Mouse (Mus musculus) midbrain, embryonic 16.5 days (tissue): Measurements from ENCODE around the gene Nkg7. TPM values are rescaled to one million over a fixed set of nuclear protein-coding genes. Genes with fewer than 3 reads are reported as not detected.

Experiments used
- ATAC-seq: fragments of 200-750 bp; cut with Nextera tagmentation; 2 replicates; pipeline ENCODE4 v1.8.0; 2017; ENCODE audit warnings: moderate TSS enrichment
- H3K27ac ChIP-seq: fragments of 300-500 bp; sonication (generic); 2 replicates; pipeline ENCODE4 v1.5.1; 2014; ENCODE audit warnings: mild to moderate bottlenecking, low read length, mixed read lengths
- H3K27me3 ChIP-seq: fragments of 300-500 bp; sonication (generic); 2 replicates; pipeline ENCODE4 v1.6.1; 2014; ENCODE audit warnings: low read depth, low read length, mixed read lengths; ENCODE audit not compliant: control insufficient read depth, insufficient read depth
- H3K36me3 ChIP-seq: fragments of 300-500 bp; sonication (generic); 2 replicates; pipeline ENCODE4 v1.6.1; 2014; ENCODE audit warnings: mild to moderate bottlenecking, low read length, moderate library complexity, mixed read lengths; ENCODE audit not compliant: control insufficient read depth, insufficient read depth
- H3K4me1 ChIP-seq: fragments of 300-500 bp; sonication (generic); 2 replicates; pipeline ENCODE4 v1.6.1; 2014; ENCODE audit warnings: mild to moderate bottlenecking, low read length, mixed read lengths; ENCODE audit not compliant: control insufficient read depth, insufficient read depth
- H3K4me2 ChIP-seq: fragments of 300-500 bp; sonication (generic); 2 replicates; pipeline ENCODE4 v1.6.1; 2014; ENCODE audit warnings: mild to moderate bottlenecking, low read length, mixed read lengths
- H3K4me3 ChIP-seq: fragments of 300-500 bp; sonication (generic); 2 replicates; pipeline ENCODE4 v1.5.1; 2014; ENCODE audit warnings: low read depth, mild to moderate bottlenecking, low read length, moderate library complexity, mixed read lengths
- H3K9ac ChIP-seq: fragments of 300-500 bp; sonication (generic); 2 replicates; pipeline ENCODE4 v1.6.1; 2014; ENCODE audit warnings: low read depth, low read length, mixed read lengths
- H3K9me3 ChIP-seq: fragments of 300-500 bp; sonication (generic); replicated peaks from 2 replicates; pipeline ENCODE4 v1.6.1; 2014; ENCODE audit warnings: mild to moderate bottlenecking, low read length, mixed read lengths; ENCODE audit not compliant: control insufficient read depth, poor library complexity, severe bottlenecking
- WGBS: fragments of 180-500 bp; shearing (Covaris S2); extraction: QIAGEN DNeasy Blood & Tissue Kit; methylation state at CpG from one replicate; pipeline ENCODE4 v1.1.7; 2014; 5-methylcytosine and 5-hydroxymethylcytosine counted together
- polyA plus RNA-seq: library from polyadenylated mRNA; unstranded; fragments of >200 nt; fragmentation: Nextera tagmentation; extraction: Ambion mirVana; gene quantifications from 2 replicates; pipeline ENCODE4 v1.2.1, GENCODE M21; 2015

Nkg7 gene
- polyA plus RNA-seq, 1 experiment from 2014 or later: not detected

- Histone ChIP-seq H3K36me3 (peaks cover 18% of the 10 kb centered on the region), H3K4me1 (no peaks in the 10 kb centered on the region), H3K9me3 (no peaks in the 10 kb centered on the region), H3K27ac (no peak overlapping the region), H3K4me3 (no peak overlapping the region), H3K4me2 (no peak overlapping the region), H3K27me3 (no peaks in the 10 kb centered on the region), H3K9ac (no peak overlapping the region)
- 95% methylated on average over 6 of the region's 6 CpGs for WGBS
- ATAC-seq: no peak
These were observed 17.5 kb downstream of the Nkg7 start for GRCm38 (mm10) chr7:43454371-43454770.

GRCm38 (mm10) chr7:43462851-43463250, 26.0 kb downstream of the Nkg7 start, which contains the start of gene Vsig10l:
Gene Vsig10l (plus strand): TSS chr7:43463151.
- Histone ChIP-seq H3K27me3 (no peaks in the 10 kb centered on the region), H3K9ac (no peak within 1 kb of the TSS), H3K4me2 (no peak within 1 kb of the TSS), H3K27ac (no peak within 1 kb of the TSS), H3K36me3 (no peaks in the 10 kb centered on the region), H3K4me3 (no peak within 1 kb of the TSS), H3K4me1 (peaks cover 2% of the 10 kb centered on the region), H3K9me3 (no peaks in the 10 kb centered on the region)
- 70% methylated on average over 4 of the region's 4 CpGs for WGBS
- ATAC-seq: no peak

GRCm38 (mm10) chr7:43463976-43464375, 27.1 kb downstream of the Nkg7 start:
- no peaks in the 10 kb centered on the region for H3K36me3 ChIP-seq
- no peak overlapping the region for H3K4me2 ChIP-seq
- H3K27ac ChIP-seq: no peak overlapping the region
- no peak for ATAC-seq
- H3K4me3 ChIP-seq: no peak overlapping the region
- no peak overlapping the region for H3K9ac ChIP-seq
- H3K4me1 ChIP-seq: peaks cover 2% of the 10 kb centered on the region
- WGBS: 80% methylated on average over 7 of the region's 7 CpGs
- H3K9me3 ChIP-seq: no peaks in the 10 kb centered on the region
- no peaks in the 10 kb centered on the region for H3K27me3 ChIP-seq

- Histone ChIP-seq H3K27me3 (no peaks in the 10 kb centered on the region), H3K9me3 (no peaks in the 10 kb centered on the region), H3K36me3 (no peaks in the 10 kb centered on the region), H3K4me1 (peaks cover 2% of the 10 kb centered on the region), H3K9ac (peak overlapping the region; percentile 67), H3K4me2 (peak overlapping the region; percentile 82), H3K27ac (peak overlapping the region; percentile 54; the same call in 1 of the 2 replicates), H3K4me3 (peak overlapping the region; percentile 56)
- ATAC-seq: peak; percentile 16
- WGBS: 5% methylated on average over 35 of the region's 35 CpGs
These were observed 28.0 kb downstream of the Nkg7 start for GRCm38 (mm10) chr7:43464864-43465343.

- H3K9ac ChIP-seq: peak overlapping the region; percentile 67
- peak overlapping the region; percentile 54 for H3K27ac ChIP-seq
- H3K4me2 ChIP-seq: peak overlapping the region; percentile 82
- H3K27me3 ChIP-seq: no peaks in the 10 kb centered on the region
- peak; percentile 89 for ATAC-seq
- H3K9me3 ChIP-seq: no peaks in the 10 kb centered on the region
- peak overlapping the region; percentile 56 for H3K4me3 ChIP-seq
- under 1% methylated on average over 32 of the region's 33 CpGs for WGBS
- H3K4me1 ChIP-seq: peaks cover 2% of the 10 kb centered on the region
- no peaks in the 10 kb centered on the region for H3K36me3 ChIP-seq
These were observed 28.6 kb downstream of the Nkg7 start for GRCm38 (mm10) chr7:43465344-43466098.

- Histone ChIP-seq H3K27me3 (no peaks in the 10 kb centered on the region), H3K4me1 (peaks cover 2% of the 10 kb centered on the region), H3K4me2 (peak overlapping the region; percentile 82), H3K4me3 (peak overlapping the region; percentile 56), H3K9me3 (no peaks in the 10 kb centered on the region), H3K27ac (peak overlapping the region; percentile 44), H3K36me3 (no peaks in the 10 kb centered on the region), H3K9ac (peak overlapping the region; percentile 64)
- under 1% methylated on average over 33 of the region's 33 CpGs for WGBS
- ATAC-seq: peak; percentile 73
These were observed 29.3 kb downstream of the Nkg7 start for GRCm38 (mm10) chr7:43466099-43466694.

- H3K9ac ChIP-seq: no peak overlapping the region
- H3K4me2 ChIP-seq: no peak overlapping the region
- H3K4me3 ChIP-seq: no peak overlapping the region
- H3K27ac ChIP-seq: no peak overlapping the region
- H3K27me3 ChIP-seq: no peaks in the 10 kb centered on the region
- H3K4me1 ChIP-seq: peaks cover 2% of the 10 kb centered on the region
- no peaks in the 10 kb centered on the region for H3K9me3 ChIP-seq
- no peak for ATAC-seq
- H3K36me3 ChIP-seq: 0 out of 2 replicates have a peak, but pooled peaks cover 2% of the 10 kb centered on the region
- WGBS: 42% methylated on average over 8 of the region's 8 CpGs
These were observed 33.5 kb downstream of the Nkg7 start for GRCm38 (mm10) chr7:43470373-43470772.

- Histone ChIP-seq H3K4me3 (no peak overlapping the region), H3K27ac (no peak overlapping the region), H3K4me1 (no peaks in the 10 kb centered on the region), H3K36me3 (peaks cover 10% of the 10 kb centered on the region; the same call in 1 of the 2 replicates), H3K9ac (no peak overlapping the region), H3K27me3 (peaks cover 8% of the 10 kb centered on the region), H3K9me3 (no peaks in the 10 kb centered on the region), H3K4me2 (no peak overlapping the region)
- 26% methylated on average over 23 of the region's 23 CpGs for WGBS
- ATAC-seq: peak; percentile 12; the same call in 1 of the 2 replicates
These were observed 38.8 kb downstream of the Nkg7 start for GRCm38 (mm10) chr7:43475706-43476105.

- H3K4me1 ChIP-seq: no peaks in the 10 kb centered on the region
- peaks cover 8% of the 10 kb centered on the region for H3K27me3 ChIP-seq
- no peak overlapping the region for H3K4me3 ChIP-seq
- 14% methylated on average over 13 of the region's 13 CpGs for WGBS
- no peak overlapping the region for H3K27ac ChIP-seq
- ATAC-seq: no peak
- no peak overlapping the region for H3K9ac ChIP-seq
- H3K4me2 ChIP-seq: no peak overlapping the region
- H3K9me3 ChIP-seq: no peaks in the 10 kb centered on the region
- H3K36me3 ChIP-seq: peaks cover 10% of the 10 kb centered on the region; the same call in 1 of the 2 replicates
These were observed 39.5 kb downstream of the Nkg7 start for GRCm38 (mm10) chr7:43476376-43476775.
